Mouse (Mus musculus): ENCODE results near the gene Tecpr2. TPM values are rescaled to one million over a fixed set of nuclear protein-coding genes. Genes with fewer than 3 reads are reported as not detected.
"Not testable (repeated sequence)": the region's sequence is repeated elsewhere in the genome, so short reads cannot be mapped to it uniquely, and the experiment has no call there.

The Tecpr2 gene
- 3.8 and 5.7 TPM in 2 replicates for total RNA-seq (2017)

DNA sequence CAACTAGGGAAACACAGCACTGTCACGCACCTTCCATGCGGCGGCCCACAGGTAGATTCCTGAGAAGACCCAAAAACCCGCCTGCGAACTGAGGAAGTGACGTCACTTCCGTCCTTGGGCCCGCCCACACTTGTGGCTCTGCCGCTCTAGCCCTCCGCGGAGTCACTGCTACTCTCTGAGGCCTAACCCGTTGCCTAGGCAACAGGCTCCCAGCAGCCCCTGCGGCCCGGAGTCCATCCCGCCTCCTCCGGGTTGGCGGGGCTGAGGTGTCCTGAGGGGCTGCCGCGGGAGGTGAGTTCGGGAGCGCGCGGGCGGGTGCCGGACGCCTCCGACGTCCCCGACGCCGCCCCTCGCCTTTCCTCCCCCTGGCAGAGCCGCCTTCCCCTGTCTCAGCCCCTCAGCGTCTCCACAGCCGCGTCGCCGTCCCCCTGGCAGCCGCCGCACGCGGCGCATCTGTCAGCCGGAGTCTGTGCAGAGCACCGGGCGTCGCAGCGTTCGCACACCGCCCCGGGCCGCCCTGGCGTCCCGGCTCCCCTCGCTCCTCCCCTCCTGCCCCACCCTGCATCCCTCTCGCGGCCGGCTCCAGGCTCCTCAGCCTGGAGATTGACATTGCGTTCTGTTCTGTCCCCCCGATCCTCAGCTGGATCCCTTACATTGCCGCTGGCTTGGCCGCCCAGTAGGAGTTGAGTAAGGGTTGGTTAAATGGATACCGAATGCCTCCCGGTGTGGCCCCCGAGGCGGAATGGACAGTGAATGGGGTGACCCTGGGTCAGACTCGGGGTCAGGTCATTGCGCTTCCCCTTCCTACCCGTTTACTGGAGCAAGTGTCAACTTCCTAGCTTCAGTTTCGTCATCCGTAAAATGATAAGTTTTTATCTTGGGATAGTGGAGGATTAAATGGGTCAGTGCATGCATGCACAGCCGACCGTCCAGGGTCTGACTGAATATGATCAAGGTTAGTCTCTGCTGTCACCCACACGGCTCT, at the start of gene Tecpr2, which contains the start of gene Cinp:
Gene Tecpr2 (plus strand): TSS at position 229 of the 985 bp plus-strand sequence.
Gene Cinp (minus strand): TSS at position 110 of the 985 bp plus-strand sequence.
- ATAC-seq (replicated peaks; ENCODE audit: low read depth, poor library complexity, severe bottlenecking), result peak; percentile 92

GRCm38 (mm10) chr12:110840348-110841198, 48.5 kb upstream of the Tecpr2 start, which contains the start of gene Mok:
Mok (minus strand) TSS chr12:110840939.
- peak; percentile 43 for ATAC-seq (replicated peaks; ENCODE audit: low read depth, poor library complexity, severe bottlenecking)

- ATAC-seq (replicated peaks; ENCODE audit: low read depth, poor library complexity, severe bottlenecking), result no peak
These were observed 47.2 kb upstream of the Tecpr2 start for GRCm38 (mm10) chr12:110841731-110842493.

DNA sequence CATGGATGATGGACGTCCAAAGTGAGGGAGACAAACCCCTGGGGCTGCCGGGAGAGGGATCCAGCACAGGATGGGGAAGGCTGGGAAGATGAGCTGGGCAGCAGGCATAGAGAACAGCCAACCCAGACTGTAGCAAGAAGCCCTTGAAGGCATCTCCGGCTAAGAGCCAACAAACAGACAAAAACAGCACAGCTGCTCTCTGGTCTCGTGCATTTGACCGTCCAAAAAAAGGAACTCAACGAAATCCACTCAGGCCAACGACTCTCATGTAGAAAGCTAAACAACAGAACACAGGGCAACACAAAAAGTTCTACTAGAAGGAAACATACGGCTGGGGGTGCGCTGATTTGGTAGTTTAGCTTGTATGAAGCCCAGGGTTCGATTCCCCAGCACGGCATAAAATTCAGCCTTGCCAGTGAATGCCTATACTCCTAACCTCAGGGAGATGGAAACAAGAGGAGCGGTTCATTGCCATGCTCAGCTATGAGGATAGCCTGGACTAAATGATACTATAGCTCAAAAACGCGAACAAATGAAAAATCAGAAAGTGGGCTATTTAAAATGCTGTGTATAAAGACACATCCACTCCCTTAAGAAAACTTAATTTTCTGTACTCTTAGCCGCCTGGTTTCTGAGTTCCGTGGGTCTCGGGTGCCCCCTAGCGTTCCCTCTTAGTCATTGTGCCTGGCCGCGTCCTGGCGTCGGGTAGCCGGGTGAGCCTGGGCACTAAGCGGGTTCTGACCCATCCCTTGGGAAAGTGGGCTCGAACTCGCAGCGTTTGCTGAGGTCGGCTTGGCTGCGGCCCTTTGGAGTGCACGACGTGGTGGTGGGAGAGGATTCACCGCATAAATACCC, 45.6 kb upstream of the Tecpr2 start:
- ATAC-seq (replicated peaks; ENCODE audit: low read depth, poor library complexity, severe bottlenecking), result peak; percentile 54

DNA sequence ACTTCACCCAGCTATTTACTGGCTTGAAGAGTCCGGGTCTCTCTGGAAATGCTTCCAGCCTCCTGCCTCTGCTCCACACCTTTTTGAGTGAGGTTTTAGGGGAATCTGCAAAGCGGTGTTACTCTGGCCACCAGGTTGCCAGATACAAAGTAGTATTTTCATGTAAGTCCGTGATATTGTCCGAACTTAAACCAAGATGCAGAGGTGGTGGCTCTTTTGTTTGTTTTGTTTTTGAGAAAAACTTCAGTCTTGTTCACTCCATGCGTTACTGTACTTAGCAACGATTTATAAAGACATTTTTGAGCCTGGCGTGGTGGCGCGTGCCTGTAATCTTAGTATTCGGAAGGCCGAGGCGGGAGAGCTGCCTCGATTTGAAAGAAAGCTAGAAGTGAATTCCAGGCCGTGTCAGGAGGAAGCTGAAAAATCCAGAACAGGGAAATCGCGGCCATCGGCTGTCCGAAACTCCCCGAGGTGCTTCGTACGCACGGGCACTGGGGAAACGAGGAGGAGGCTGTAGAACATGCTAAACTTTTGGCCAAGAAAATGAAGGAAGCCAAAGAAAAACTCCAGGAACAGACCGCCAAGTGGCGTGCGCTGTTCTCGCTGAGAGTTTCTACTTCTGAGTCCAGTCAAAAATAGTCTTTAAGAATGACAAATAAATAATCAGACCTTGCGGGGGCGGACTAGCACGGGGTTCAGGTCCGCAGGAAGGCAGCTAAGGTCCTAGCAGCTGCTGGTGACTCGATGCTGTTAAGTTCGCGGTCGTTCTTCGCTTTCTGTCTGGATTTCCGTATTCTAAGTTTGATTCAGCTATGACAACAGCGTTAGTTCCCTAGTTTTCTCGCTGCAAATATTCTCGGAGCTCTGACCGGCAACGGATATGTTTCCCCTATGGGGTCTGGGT, 44.6 kb upstream of the Tecpr2 start:
- ATAC-seq (replicated peaks; ENCODE audit: low read depth, poor library complexity, severe bottlenecking), result peak; percentile 33

GRCm38 (mm10) chr12:110845131-110845880, 43.8 kb upstream of the Tecpr2 start:
- ATAC-seq (replicated peaks; ENCODE audit: low read depth, poor library complexity, severe bottlenecking), result peak; percentile 74

GRCm38 (mm10) chr12:110846191-110846765, 42.8 kb upstream of the Tecpr2 start:
- no peak for ATAC-seq (replicated peaks; ENCODE audit: low read depth, poor library complexity, severe bottlenecking)

DNA sequence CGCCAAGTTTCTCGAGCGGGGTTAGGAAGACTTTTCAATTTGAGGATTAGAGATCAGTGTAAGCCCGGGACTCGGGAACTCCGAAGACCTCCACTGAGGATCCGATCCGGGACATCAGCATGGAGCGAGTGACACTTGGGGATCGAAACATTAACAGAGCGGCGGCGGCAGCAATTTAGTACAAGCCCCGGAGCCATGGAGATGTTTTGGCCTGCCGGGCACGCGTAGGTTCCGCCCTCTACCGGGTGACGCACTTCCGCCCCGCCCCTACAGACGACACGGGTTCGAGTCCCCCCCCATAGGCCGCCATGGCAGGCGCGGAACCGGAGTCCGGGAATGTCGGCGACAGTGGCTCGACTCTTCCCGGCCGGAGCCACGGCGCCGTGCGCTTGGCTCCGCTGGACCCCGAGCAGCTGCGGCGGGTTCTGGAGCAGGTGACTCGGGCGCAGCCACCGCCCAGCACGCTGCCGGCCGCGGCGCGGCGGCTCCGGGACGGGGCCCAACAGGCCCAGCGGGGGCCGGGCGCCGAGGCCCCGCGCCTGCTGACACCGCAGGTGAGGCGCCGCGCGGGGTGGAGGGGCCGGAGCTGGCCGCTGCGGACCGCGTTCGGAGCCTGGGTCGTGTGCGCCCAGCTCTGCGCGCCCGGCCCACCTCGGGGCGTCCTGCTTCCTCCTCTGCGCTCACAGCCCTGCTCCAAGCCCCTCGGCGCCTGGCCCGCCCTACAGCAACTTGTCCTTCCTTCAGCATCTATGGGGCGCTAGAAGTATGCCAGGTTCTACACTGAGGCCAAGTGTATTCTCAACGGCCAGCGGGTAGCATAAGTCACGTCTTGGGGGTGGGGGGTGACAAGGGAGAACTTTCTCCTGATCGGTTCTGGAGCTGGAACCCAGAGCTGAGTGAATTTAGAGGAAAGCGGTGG, 38.8 kb upstream of the Tecpr2 start, which contains the start of gene Zfp839:
Gene Zfp839 (plus strand): TSS at position 244 of the 919 bp plus-strand sequence.
- ATAC-seq (replicated peaks; ENCODE audit: low read depth, poor library complexity, severe bottlenecking), result peak; percentile 48

DNA sequence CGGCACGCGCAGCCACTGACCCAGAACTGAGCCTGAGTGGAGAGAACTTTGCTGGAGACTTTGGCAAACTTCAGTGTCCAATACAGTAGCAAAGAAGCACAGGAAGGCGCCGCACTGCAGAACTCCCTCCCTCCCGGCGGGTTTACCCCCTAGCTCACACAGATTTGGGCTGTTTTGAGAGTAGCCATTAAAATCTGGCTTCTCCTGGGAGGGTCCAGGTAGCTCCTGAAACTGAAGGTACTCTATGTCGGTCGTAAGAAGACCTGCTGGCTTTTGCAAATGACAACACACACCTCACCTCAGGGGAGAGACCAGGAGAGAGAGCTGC, 38.2 kb upstream of the Tecpr2 start:
- no peak for ATAC-seq (replicated peaks; ENCODE audit: low read depth, poor library complexity, severe bottlenecking)

- peak; percentile 52 for ATAC-seq (replicated peaks; ENCODE audit: low read depth, poor library complexity, severe bottlenecking)
These were observed 37.6 kb upstream of the Tecpr2 start for GRCm38 (mm10) chr12:110851414-110851813.

DNA sequence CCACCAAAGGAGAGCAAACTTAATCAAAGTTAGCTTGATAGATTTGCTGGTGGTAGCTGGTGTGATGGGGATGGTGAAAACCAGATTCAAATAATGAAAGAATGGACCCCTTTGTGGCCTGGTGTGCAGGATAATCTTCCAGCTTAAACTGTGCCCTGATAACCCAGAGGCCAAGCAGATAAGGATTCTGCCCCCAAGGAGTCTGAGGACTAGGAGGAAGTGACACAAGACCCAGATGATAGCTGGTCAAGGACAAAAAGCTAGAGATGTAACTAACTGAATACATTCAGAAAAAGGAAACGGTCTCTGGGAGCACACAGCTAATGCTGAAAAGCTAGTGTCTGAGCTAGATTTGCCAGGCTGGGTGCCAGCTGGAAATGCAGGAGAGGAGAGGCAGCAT, 37.1 kb upstream of the Tecpr2 start:
- 0 out of 2 replicates have a peak, but pooled peaks have one; percentile 13 for ATAC-seq (replicated peaks; ENCODE audit: low read depth, poor library complexity, severe bottlenecking)

DNA sequence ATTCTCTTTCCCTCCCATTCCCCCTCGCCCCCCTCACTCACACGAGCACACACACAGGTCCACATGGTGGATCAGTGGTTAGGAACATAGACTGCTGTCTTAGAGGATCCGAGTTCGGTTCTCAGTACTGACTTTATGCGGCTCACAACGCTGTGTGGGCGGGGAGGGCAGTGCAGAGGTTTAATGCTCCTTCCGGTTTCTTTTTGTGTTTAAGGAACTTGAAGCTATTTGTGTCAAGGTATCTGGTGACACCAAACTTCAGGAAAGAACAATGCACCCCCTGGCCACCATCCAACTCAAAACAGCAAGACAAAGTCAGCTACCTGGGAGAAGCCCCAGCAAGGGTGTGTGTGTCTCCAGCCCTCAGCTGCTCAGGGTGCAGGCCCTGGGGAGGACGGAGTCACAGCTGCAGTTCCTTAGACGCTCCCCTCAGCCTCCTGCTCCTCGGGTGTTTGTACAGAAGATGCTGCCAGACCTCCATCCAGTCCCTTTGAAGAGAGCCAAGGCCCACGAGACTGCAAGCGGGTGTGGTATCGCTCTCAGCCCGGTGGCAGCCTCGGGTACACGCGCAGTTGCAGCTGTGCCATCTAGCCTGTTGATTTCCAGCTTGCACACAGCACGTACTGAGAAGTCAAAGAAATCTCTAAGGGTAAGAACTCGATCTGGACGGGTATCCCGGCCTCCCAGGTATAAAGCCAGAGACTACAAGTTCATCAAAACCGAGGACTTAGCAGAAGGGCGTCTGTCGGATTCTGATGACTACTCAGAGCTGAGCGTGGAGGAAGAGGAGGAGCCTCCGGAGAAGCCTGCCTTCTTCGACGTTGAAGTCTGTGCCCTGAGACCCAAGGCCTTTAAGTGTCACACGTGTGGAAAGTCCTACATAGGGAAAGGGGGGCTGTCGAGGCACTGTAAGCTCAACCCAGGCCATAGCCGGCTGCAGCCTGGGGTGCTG, 34.0 kb upstream of the Tecpr2 start:
- no peak for ATAC-seq (replicated peaks; ENCODE audit: low read depth, poor library complexity, severe bottlenecking)

DNA sequence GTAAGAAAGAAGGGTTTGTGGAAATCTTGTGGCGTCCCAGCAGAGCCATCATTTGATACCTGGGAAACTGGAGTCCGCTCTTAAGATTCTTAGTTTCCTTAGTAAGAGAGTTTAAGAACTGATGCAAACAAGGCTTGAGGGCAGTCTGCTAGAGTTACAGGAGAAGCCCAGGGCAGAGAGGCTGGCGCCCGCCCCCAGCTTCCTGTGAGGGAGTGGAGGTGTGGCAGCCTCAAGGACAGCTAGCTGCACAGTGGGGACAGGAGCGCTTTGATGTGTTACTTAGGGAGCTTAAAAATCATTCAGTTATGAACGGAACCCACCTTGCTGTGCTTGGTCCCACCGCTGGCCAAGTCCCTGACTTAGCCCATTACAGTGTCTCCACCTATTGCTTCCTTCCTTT, 31.9 kb upstream of the Tecpr2 start:
- peak; percentile 57 for ATAC-seq (replicated peaks; ENCODE audit: low read depth, poor library complexity, severe bottlenecking)

DNA sequence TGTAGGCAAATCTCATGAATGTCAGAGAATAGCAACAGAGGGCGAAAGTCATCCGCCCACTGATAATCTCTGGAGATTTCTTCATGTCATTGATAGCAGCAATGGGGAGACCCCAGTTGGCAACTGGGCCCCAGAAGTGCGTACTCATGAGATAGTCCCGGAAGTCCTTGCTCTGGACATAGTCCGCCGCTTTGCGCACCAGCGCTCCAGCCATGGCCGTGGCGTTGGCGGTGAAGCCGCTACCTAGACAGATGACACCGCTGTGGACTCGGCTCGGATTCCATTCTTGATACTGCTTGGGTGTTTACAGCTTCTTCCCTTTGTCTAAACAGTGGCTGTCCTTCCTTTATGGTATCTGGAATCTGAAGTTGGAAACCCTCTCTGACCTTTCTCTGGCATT, 30.4 kb upstream of the Tecpr2 start:
- ATAC-seq (replicated peaks; ENCODE audit: low read depth, poor library complexity, severe bottlenecking), result not testable (repeated sequence)

DNA sequence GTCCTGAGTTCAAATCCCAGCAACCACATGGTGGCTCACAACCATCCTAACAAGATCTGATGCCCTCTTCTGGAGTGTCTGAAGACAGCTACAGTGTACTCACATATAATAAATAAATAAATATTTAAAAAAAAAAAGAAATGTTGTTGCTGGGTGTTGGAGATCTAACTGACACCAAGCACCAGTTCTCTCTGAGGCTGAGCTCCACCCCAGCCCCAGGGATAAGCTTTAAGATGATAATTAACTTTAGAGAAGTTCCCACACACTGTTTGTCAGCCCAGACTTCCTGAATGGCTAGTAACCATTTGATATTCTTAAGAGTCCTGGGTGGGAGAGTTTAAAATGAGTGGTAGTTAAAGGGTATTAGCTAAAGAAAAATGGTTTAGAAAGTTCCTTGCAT, 28.8 kb upstream of the Tecpr2 start:
- no peak for ATAC-seq (replicated peaks; ENCODE audit: low read depth, poor library complexity, severe bottlenecking)

Data from common myeloid progenitor, adult 5-6 weeks (primary cell).